Mouse (Mus musculus) megakaryocyte, embryonic 14.5 days (primary cell): ENCODE data around the gene Tyrp1.

ENCODE experiments used
- FLI1 ChIP-seq: IDR thresholded peaks from 2 replicates; pipeline ENCODE4 v1.6.1; 2012; ENCODE audit warnings: low read length, inconsistent platforms, mixed read lengths
- GATA1 ChIP-seq: IDR thresholded peaks from 3 replicates; pipeline ENCODE4 v1.6.1; 2012; ENCODE audit warnings: mixed read lengths, low read length, inconsistent platforms, borderline replicate concordance

DNA sequence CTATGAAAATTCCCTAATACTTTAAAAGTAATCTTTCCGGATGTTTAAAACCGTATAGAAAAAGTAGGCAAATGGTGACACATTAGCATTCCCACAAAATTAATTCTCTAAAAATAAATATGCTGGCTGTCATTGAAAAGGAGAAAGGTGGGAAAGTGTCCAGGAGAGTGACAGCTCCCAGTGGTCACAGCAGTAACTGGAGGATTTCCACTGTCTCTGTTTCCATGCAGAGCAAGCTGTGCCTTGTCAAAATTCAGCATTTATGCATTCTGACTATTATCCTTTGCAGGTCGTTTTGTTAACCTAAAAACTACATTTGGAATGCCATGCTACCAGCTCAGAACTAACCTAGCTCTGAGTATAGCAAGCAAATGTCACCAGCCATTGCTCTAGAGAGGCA lies 12.1 kb downstream of the Tyrp1 start:
- TF ChIP-seq GATA1 (no peak), FLI1 (no peak)
